Mouse (Mus musculus) stomach, postnatal 0 days (tissue): ENCODE data around the gene Rrp8. TPM values are rescaled to one million over a fixed set of nuclear protein-coding genes. Genes with fewer than 3 reads are reported as not detected.
"Not testable (repeated sequence)": the region's sequence is repeated elsewhere in the genome, so short reads cannot be mapped to it uniquely, and the experiment has no call there.

Experiments
- ATAC-seq: fragments of 200-750 bp; cut with Nextera tagmentation; 2 replicates; pipeline ENCODE4 v1.8.0; 2017; ENCODE audit not compliant: low FRiP score, low TSS enrichment
- DNase-seq: peaks from one replicate; pipeline ENCODE4 v3.0.0-alpha.2; 2016; ENCODE audit warnings: low spot score
- H3K27ac ChIP-seq: fragments of 300-500 bp; sonication (generic); replicated peaks from 2 replicates; pipeline ENCODE4 v1.5.1; 2014; ENCODE audit warnings: mild to moderate bottlenecking, control low read depth
- H3K27me3 ChIP-seq: fragments of 300-500 bp; sonication (generic); 2 replicates; pipeline ENCODE4 v1.6.1; 2014; ENCODE audit warnings: low read length; ENCODE audit not compliant: control insufficient read depth, insufficient read depth
- H3K36me3 ChIP-seq: fragments of 300-500 bp; sonication (generic); 2 replicates; pipeline ENCODE4 v1.6.1; 2014; ENCODE audit warnings: low read length, mixed read lengths; ENCODE audit not compliant: control insufficient read depth, insufficient read depth
- H3K4me1 ChIP-seq: fragments of 300-500 bp; sonication (generic); replicated peaks from 2 replicates; pipeline ENCODE4 v1.6.1; 2014; ENCODE audit warnings: antibody characterized with exemption; ENCODE audit not compliant: control insufficient read depth, insufficient read depth
- H3K4me2 ChIP-seq: fragments of 300-500 bp; sonication (generic); replicated peaks from 2 replicates; pipeline ENCODE4 v1.6.1; 2014; ENCODE audit warnings: low read depth, mild to moderate bottlenecking, control low read depth, moderate library complexity
- H3K4me3 ChIP-seq: fragments of 300-500 bp; sonication (generic); 2 replicates; pipeline ENCODE4 v1.5.1; 2014; ENCODE audit warnings: low read depth, low read length, control low read depth
- H3K9ac ChIP-seq: fragments of 300-500 bp; sonication (generic); 2 replicates; pipeline ENCODE4 v1.6.1; 2014; ENCODE audit warnings: mild to moderate bottlenecking, low read length, control low read depth, mixed read lengths
- H3K9me3 ChIP-seq: fragments of 300-500 bp; sonication (generic); 2 replicates; pipeline ENCODE4 v1.6.1; 2016; ENCODE audit warnings: low read length; ENCODE audit not compliant: control insufficient read depth
- CTCF ChIP-seq: IDR thresholded peaks from 2 replicates; pipeline ENCODE4 v1.5.1; 2016; ENCODE audit warnings: antibody characterized with exemption, low read depth, mild to moderate bottlenecking, moderate library complexity
- EP300 ChIP-seq: optimal IDR thresholded peaks from 2 replicates; pipeline ENCODE3; 2016; ENCODE audit warnings: antibody characterized with exemption
- WGBS: fragments of 180-500 bp; shearing (Covaris S2); extraction: QIAGEN DNeasy Blood & Tissue Kit; methylation state at CpG from one replicate; pipeline ENCODE4 v1.1.7; 2014; 5-methylcytosine and 5-hydroxymethylcytosine counted together
- polyA plus RNA-seq: library from polyadenylated mRNA; unstranded; fragments of >200 nt; fragmentation: Nextera tagmentation; extraction: Ambion mirVana; gene quantifications from 2 replicates; pipeline ENCODE4 v1.2.1, GENCODE M21; 2015

The Rrp8 gene
- polyA plus RNA-seq, 1 experiment from 2014 or later: 21.3 TPM

DNA sequence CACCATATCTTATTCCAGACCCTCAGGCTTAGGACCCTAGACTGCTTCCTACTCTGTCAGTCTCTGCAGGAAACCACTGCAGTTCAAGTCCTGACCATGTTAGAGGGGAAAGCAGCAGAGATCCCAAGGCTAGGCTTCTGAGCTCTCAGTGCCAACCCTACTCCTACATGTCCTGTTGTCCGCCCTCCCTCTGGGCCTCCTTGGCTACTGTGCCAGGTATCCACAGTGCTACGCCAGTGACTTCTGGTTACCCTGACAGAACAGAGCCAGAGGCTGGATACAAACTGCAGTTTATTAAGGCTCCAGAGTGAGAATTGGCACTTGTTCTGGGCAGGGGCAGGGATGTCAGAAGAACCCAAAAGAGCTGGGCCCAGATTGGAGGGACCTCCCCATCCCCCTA, 15.5 kb upstream of the Rrp8 start:
- Histone ChIP-seq H3K27me3 (no peaks in the 10 kb centered on the region), H3K27ac (no peak overlapping the region), H3K4me1 (peaks cover 4% of the 10 kb centered on the region), H3K36me3 (peaks cover 3% of the 10 kb centered on the region), H3K9me3 (no peaks in the 10 kb centered on the region), H3K4me2 (no peak overlapping the region), H3K9ac (no peak overlapping the region), H3K4me3 (no peak overlapping the region)
- no peak for ATAC-seq
- TF ChIP-seq EP300 (no peak), CTCF (no peak)
- no peak for DNase-seq
- 85% methylated on average over 2 of the region's 2 CpGs for WGBS

DNA sequence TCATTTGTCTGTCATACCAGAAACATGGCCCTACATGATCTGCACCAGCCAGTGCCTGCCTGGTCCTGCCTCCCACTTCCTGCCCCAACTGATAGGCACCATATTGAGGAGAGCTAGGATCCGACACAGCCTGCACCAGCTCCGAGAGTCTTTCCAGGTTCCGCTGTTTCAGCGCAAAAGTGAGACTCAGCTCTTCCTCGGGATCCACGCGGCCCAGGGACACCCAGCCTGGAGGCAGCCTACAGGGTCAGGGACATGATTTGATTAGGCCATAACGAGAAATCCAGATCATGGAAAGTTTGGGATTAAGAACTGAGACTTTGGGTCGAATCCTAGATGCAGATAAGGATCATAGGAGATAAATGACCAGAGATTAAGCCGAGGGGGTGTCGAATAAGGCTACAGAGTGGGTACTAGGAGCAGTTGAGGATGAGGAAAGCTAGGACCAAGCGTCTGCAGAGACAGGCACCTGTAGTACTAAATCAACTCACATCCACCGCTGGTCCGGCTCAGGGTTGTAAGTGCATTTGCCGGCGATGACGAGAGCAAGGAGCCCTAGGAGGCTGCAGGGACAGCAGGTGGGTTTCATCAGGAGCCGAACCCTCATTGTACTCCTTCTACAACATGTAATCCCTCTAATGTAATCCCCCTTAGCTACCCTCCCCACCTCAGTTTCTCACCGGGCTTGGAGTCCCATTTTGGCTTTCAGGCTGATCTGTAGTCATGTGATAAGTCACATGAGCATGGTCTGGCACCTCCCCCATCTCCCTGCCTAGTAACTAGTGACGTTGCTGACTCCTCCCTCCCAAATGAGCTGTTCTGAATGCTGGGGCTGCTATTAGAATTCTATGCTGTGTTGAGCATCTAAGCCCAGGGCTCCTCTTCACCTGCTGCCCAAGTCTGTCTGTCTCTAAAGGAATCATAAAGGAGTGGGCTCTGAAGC, 14.6 kb upstream of the Rrp8 start, which contains the start of gene Tpp1:
Tpp1 (minus strand) TSS at position 745 of the 943 bp plus-strand sequence.
- Histone ChIP-seq H3K4me2 (peak within 1 kb of the TSS; percentile 91), H3K4me3 (peak within 1 kb of the TSS; percentile 69), H3K27me3 (no peaks in the 10 kb centered on the region), H3K4me1 (peaks cover 4% of the 10 kb centered on the region), H3K36me3 (peaks cover 2% of the 10 kb centered on the region), H3K9me3 (no peaks in the 10 kb centered on the region), H3K27ac (peak within 1 kb of the TSS; percentile 65), H3K9ac (peak within 1 kb of the TSS; percentile 72)
- WGBS: 18% methylated on average over 20 of the region's 20 CpGs
- TF ChIP-seq CTCF: no peak
- no peak for TF ChIP-seq EP300
- ATAC-seq (peak; percentile 95), DNase-seq (peak; percentile 93)

- Histone ChIP-seq H3K4me2 (no peak overlapping the region), H3K4me3 (no peak overlapping the region), H3K27me3 (no peaks in the 10 kb centered on the region), H3K9me3 (no peaks in the 10 kb centered on the region), H3K27ac (no peak overlapping the region), H3K36me3 (no peaks in the 10 kb centered on the region; the same call in none of the 2 replicates), H3K4me1 (peaks cover 4% of the 10 kb centered on the region), H3K9ac (no peak overlapping the region)
- WGBS: 84% methylated on average over 2 of the region's 2 CpGs
- no peak for ATAC-seq
- DNase-seq: no peak
- TF ChIP-seq CTCF: no peak
- no peak for TF ChIP-seq EP300
Measured at GRCm38 (mm10) chr7:105747776-105748175, 10.6 kb upstream of the Rrp8 start.

DNA sequence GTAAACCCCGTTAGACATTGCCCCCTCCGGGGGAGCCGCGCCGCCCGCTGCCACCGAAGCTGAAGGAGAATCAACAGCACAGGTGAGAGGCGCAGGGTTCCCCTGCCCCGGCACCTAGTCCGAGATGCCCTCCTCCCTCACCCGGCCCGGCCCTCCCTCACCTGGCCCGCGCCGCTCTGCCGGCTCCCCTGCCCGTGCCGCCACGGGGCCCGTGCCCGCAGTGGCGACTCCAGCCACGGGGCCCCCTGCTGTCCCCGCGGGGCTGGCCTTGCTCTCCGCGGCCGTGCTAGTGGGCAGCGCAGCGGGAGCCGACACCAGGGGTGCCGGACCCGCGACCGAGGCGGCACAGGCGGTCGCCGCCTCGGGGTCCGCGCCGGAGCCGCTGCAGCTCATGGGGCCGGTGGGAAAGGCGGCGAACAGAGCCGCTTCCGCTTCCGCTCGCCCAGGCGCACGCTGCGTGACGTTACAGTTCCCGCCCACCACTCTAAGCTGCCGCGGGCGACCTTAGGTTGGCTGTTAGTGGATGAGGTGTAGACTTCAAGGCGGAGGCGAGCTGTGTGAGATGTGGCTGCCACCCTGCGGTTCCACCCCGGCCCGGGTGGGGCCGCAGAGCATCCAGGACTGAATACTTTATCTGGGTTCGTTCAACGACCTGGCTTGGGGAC, 6.9 kb upstream of the Rrp8 start, which contains the start of gene Taf10:
Taf10 (minus strand) TSS at position 436 of the 665 bp plus-strand sequence.
- WGBS: under 1% methylated on average over 62 of the region's 67 CpGs
- peak within 1 kb of the TSS; percentile 96 for H3K4me2 ChIP-seq
- DNase-seq (peak; percentile 93), ATAC-seq (peak; percentile 98)
- no peaks in the 10 kb centered on the region for H3K9me3 ChIP-seq
- peak within 1 kb of the TSS; percentile 80 for H3K4me3 ChIP-seq
- peak within 1 kb of the TSS; percentile 90 for H3K27ac ChIP-seq
- H3K4me1 ChIP-seq: no peaks in the 10 kb centered on the region
- peaks cover 15% of the 10 kb centered on the region for H3K36me3 ChIP-seq
- TF ChIP-seq CTCF (peak; percentile 63), EP300 (no peak)
- H3K9ac ChIP-seq: peak within 1 kb of the TSS; percentile 90
- no peaks in the 10 kb centered on the region for H3K27me3 ChIP-seq

GRCm38 (mm10) chr7:105743246-105743925, 6.2 kb upstream of the Rrp8 start:
- DNase-seq, H3K4me1 ChIP-seq, H3K9me3 ChIP-seq, H3K27me3 ChIP-seq, ATAC-seq: not testable (repeated sequence)
- Histone ChIP-seq H3K9ac (peak overlapping the region; percentile 90), H3K36me3 (peaks cover 15% of the 10 kb centered on the region), H3K4me3 (peak overlapping the region; percentile 80), H3K4me2 (peak overlapping the region; percentile 96), H3K27ac (peak overlapping the region; percentile 90)
- 31% methylated on average over 20 of the region's 20 CpGs for WGBS

DNA sequence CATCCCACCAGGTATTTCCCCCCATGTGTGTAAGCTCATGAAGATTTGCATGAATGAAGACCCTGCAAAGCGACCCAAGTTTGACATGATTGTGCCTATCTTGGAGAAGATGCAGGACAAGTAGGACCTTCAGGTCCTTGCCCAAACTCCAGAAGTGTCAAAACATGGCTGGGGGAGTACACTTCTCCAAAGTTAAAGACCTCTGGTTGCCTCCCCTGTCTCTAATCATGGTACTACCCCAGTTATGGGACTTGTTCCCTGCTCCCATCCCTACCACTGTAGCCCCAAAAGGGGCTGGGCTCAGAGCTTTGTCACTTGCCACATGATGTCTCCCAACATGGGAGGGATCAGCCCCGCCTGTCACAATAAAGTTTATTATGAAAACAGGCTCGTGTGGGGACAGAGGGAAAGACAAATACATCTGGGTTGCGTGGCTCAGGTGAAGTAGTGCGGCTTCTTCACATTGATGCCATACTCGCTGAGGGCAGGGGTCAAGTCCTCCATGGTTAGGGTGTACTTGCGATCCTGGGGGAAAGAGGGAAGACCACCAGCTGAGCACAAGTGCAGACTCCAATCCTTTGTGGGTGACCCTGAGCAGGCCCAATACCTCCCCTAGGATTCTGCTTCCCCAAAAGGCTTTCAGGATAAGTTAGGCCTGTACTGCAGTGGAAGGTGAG, 5.5 kb upstream of the Rrp8 start:
- WGBS: 78% methylated on average over 7 of the region's 7 CpGs
- not testable (repeated sequence) for H3K27ac ChIP-seq, H3K27me3 ChIP-seq, H3K4me2 ChIP-seq, H3K4me3 ChIP-seq, DNase-seq, H3K4me1 ChIP-seq, H3K9ac ChIP-seq, H3K9me3 ChIP-seq, ATAC-seq
- H3K36me3 ChIP-seq: peaks cover 15% of the 10 kb centered on the region
